ENCODE assay signal across 8 mouse cellular contexts in the genomic region with DNA sequence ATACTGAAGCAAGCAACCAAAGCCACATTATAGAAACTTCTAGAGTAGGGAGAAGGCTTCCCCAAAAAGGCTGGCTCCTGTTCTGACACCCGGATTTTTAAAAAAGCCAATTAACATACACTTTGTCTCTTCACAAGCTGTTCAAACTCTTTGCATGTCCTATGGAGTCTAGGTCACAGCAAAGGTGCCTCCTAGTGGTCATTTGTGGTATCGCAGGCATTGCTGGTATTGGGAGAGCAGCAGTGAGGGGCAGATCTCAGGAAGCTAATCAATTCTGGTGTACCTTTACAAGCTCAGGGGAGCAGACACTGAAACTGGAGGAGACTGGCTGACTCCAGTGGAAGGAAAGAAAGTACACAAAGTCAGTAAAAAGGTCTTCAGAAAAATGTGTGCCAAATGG. TPM values are rescaled to one million over a fixed set of nuclear protein-coding genes. Genes with fewer than 3 reads are reported as not detected.
DNase-seq lines count a peak whose midpoint lies in the region; ATAC-seq and TF ChIP-seq lines count a peak whose summit lies in the region.

No protein-coding gene starts in this region.

- no peak for TF ChIP-seq POLR2A in cerebellum, adult 2 months (IDR thresholded peaks at IDR 0.05; ENCODE audit: borderline replicate concordance, insufficient read depth, low read length)

- H3K4me2 ChIP-seq in hindbrain, embryonic 13.5 days: no peak overlapping the region

- DNase-seq in NIH3T3 (ENCODE audit: low read depth): peak; percentile 91
- peak; percentile 72 to 87 for DNase-seq in cerebellum, adult 2 months
- peak; percentile 89 for DNase-seq in layer of hippocampus, adult 9-11 months
- DNase-seq in lung, postnatal 14 days: peak; percentile 95
- peak; percentile 94 for DNase-seq in retina, embryonic 14.5 days (ENCODE audit: low spot score)
- DNase-seq in thymus, postnatal 25 days: peak; percentile 76

- peak; percentile 92 for TF ChIP-seq CTCF in cerebellum, adult 2 months (IDR thresholded peaks at IDR 0.05; ENCODE audit: borderline replicate concordance, insufficient read depth, low read depth, low read length)

- peaks cover 84% of the 10 kb centered on the region for H3K36me3 ChIP-seq in hindbrain, embryonic 13.5 days

- ATAC-seq in frontal cortex, adult (ENCODE audit: low TSS enrichment): peak; percentile 79
- ATAC-seq in hindbrain, embryonic 13.5 days (ENCODE audit: low FRiP score): peak; percentile 61; the same call in 1 of the 2 replicates

- no peaks in the 10 kb centered on the region for H3K9me3 ChIP-seq in hindbrain, embryonic 13.5 days

- no peak overlapping the region for H3K9ac ChIP-seq in hindbrain, embryonic 13.5 days

- no peaks in the 10 kb centered on the region for H3K27me3 ChIP-seq in cerebellum, adult 2 months (ENCODE audit: control insufficient read depth, insufficient read depth, low read length)
- no peaks in the 10 kb centered on the region for H3K27me3 ChIP-seq in hindbrain, embryonic 13.5 days

- no peak overlapping the region for H3K27ac ChIP-seq in cerebellum, adult 2 months (ENCODE audit: insufficient read depth, low read length)
- no peak overlapping the region for H3K27ac ChIP-seq in hindbrain, embryonic 13.5 days

- H3K4me3 ChIP-seq in cerebellum, adult 2 months (replicated peaks; ENCODE audit: insufficient read depth, low read depth, low read length): no peak overlapping the region
- H3K4me3 ChIP-seq in hindbrain, embryonic 13.5 days: no peak overlapping the region

- H3K4me1 ChIP-seq in cerebellum, adult 2 months (ENCODE audit: control insufficient read depth, insufficient read depth, low read length): no peaks in the 10 kb centered on the region
- H3K4me1 ChIP-seq in hindbrain, embryonic 13.5 days (replicated peaks): no peaks in the 10 kb centered on the region

- WGBS in cerebellum, adult 2 months: 1% methylated on average over 2 of the region's 2 CpGs
- 2% methylated on average over 2 of the region's 2 CpGs for WGBS in hindbrain, embryonic 13.5 days

RNA-seq across cellular contexts. Expression of a gene that starts 6.2 kb away (rescaled TPM):
- 0.26 and 0.57 TPM in 2 replicates for polyA plus RNA-seq in cerebellum, adult 2 months (2012; rRNA removed)
- polyA plus RNA-seq in hindbrain, embryonic 13.5 days (2015; fragmentation: Nextera tagmentation; extraction: Ambion mirVana): not detected in 2 replicates

RNA-seq across cellular contexts. Expression of a gene that starts 8.3 kb away (rescaled TPM):
- 52.7 and 54.5 TPM in 2 replicates for polyA plus RNA-seq in cerebellum, adult 2 months (2012; rRNA removed)
- 46.3 and 48.5 TPM in 2 replicates for polyA plus RNA-seq in hindbrain, embryonic 13.5 days (2015; fragmentation: Nextera tagmentation; extraction: Ambion mirVana)

RNA-seq across cellular contexts. Expression of a gene that starts 45.3 kb away (rescaled TPM):
- 47.8 and 49.0 TPM in 2 replicates for polyA plus RNA-seq in cerebellum, adult 2 months (2012; rRNA removed)
- polyA plus RNA-seq in hindbrain, embryonic 13.5 days (2015; fragmentation: Nextera tagmentation; extraction: Ambion mirVana): 5.3 and 6.4 TPM in 2 replicates
